Mouse (Mus musculus) forebrain, embryonic 11.5 days (tissue): ENCODE data around the gene Ube2b. TPM values are rescaled to one million over a fixed set of nuclear protein-coding genes. Genes with fewer than 3 reads are reported as not detected.

Experiments used
- ATAC-seq: fragments of 200-750 bp; cut with Nextera tagmentation; replicated peaks from 2 replicates; pipeline ENCODE4 v1.8.0; 2017; ENCODE audit warnings: moderate TSS enrichment; ENCODE audit not compliant: low FRiP score
- DNase-seq: peaks from one replicate; pipeline ENCODE4 v3.0.0-alpha.2; 2017; ENCODE audit warnings: low spot score
- H3K27ac ChIP-seq: fragments of 300-500 bp; sonication (generic); 2 replicates; pipeline ENCODE4 v1.5.1; 2014; ENCODE audit warnings: low read depth, low read length
- H3K27me3 ChIP-seq: fragments of 300-500 bp; sonication (generic); 2 replicates; pipeline ENCODE4 v1.6.1; 2014; ENCODE audit warnings: mild to moderate bottlenecking, low read length, mixed read lengths; ENCODE audit not compliant: control insufficient read depth, insufficient read depth
- H3K36me3 ChIP-seq: fragments of 300-500 bp; sonication (generic); 2 replicates; pipeline ENCODE4 v1.6.1; 2014; ENCODE audit warnings: mild to moderate bottlenecking, low read length, moderate library complexity, mixed read lengths; ENCODE audit not compliant: control insufficient read depth, insufficient read depth
- H3K4me1 ChIP-seq: fragments of 300-500 bp; sonication (generic); replicated peaks from 2 replicates; pipeline ENCODE4 v1.6.1; 2014; ENCODE audit warnings: low read length, mixed read lengths; ENCODE audit not compliant: control insufficient read depth, insufficient read depth
- H3K4me2 ChIP-seq: fragments of 300-500 bp; sonication (generic); 2 replicates; pipeline ENCODE4 v1.6.1; 2014; ENCODE audit warnings: low read depth, mild to moderate bottlenecking, low read length, moderate library complexity, mixed read lengths; ENCODE audit not compliant: severe bottlenecking
- H3K4me3 ChIP-seq: fragments of 300-500 bp; sonication (generic); 2 replicates; pipeline ENCODE4 v1.5.1; 2014; ENCODE audit warnings: low read depth, low read length
- H3K9ac ChIP-seq: fragments of 300-500 bp; sonication (generic); 2 replicates; pipeline ENCODE4 v1.6.1; 2014; ENCODE audit warnings: low read length
- H3K9me3 ChIP-seq: fragments of 300-500 bp; sonication (generic); 2 replicates; pipeline ENCODE4 v1.6.1; 2016; ENCODE audit warnings: low read length, mixed read lengths; ENCODE audit not compliant: control insufficient read depth
- WGBS: fragments of 180-500 bp; shearing (Covaris S2); extraction: QIAGEN DNeasy Blood & Tissue Kit; methylation state at CpG from one replicate; pipeline ENCODE4 v1.1.7; 2014; 5-methylcytosine and 5-hydroxymethylcytosine counted together
- polyA plus RNA-seq: library from polyadenylated mRNA; unstranded; fragments of >200 nt; fragmentation: Nextera tagmentation; extraction: Ambion mirVana; gene quantifications from 2 replicates; pipeline ENCODE4 v1.2.1, GENCODE M21; 2014

Ube2b gene
- polyA plus RNA-seq, 1 experiment from 2014 or later = 177 TPM

DNA sequence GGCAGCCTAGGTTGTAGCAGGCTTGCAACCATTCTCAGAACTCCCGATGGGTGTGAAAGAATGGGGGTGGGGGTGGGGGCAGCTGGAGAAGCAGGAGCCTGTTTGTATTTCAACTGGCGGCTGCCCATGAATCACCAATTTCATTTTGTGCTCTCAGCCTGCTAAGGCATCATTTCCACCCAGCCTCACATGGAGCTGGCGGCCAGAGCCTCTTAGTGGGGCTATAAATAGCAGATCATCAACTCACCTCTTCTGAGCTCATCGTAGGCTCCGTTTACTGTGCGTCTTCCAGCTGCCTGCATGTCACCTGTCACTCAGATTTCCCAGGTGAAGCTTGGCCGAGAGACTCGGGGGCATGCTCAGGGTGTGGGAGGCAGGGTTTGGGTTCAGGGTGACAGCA is 55.0 kb downstream of the Ube2b start:
- Histone ChIP-seq H3K9ac (no peak overlapping the region), H3K27me3 (no peaks in the 10 kb centered on the region), H3K9me3 (no peaks in the 10 kb centered on the region), H3K4me2 (no peak overlapping the region), H3K36me3 (no peaks in the 10 kb centered on the region), H3K4me3 (no peak overlapping the region), H3K4me1 (no peaks in the 10 kb centered on the region), H3K27ac (no peak overlapping the region)
- WGBS = 56% methylated on average over 8 of the region's 8 CpGs
- no peak for ATAC-seq
- DNase-seq = no peak

DNA sequence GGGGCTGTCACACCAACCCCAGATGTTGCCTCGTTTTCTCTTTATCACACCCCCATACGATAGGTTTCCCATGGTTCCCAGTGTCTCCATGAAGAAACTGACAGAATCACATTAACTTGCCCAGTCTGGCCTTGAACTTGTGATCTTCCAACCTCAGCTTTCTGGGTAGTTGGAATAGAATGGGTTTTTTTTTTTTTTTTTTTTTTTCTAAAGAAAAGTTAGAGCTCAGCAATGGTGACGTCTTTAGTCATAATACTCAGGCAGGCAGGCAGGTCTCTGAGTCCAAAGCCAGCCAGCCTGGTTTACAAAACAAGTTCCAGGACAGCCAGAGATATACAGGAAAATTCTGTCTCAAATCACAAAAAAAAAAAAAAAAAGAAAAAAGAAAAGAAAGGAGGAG is 56.3 kb downstream of the Ube2b start:
- H3K4me3 ChIP-seq = no peak overlapping the region
- DNase-seq (no peak), ATAC-seq (no peak)
- 76% methylated on average over 3 of the region's 3 CpGs for WGBS
- H3K4me1 ChIP-seq = no peaks in the 10 kb centered on the region
- no peak overlapping the region for H3K9ac ChIP-seq
- no peaks in the 10 kb centered on the region for H3K36me3 ChIP-seq
- no peak overlapping the region for H3K4me2 ChIP-seq
- H3K27me3 ChIP-seq = no peaks in the 10 kb centered on the region
- H3K9me3 ChIP-seq = no peaks in the 10 kb centered on the region
- no peak overlapping the region for H3K27ac ChIP-seq

DNA sequence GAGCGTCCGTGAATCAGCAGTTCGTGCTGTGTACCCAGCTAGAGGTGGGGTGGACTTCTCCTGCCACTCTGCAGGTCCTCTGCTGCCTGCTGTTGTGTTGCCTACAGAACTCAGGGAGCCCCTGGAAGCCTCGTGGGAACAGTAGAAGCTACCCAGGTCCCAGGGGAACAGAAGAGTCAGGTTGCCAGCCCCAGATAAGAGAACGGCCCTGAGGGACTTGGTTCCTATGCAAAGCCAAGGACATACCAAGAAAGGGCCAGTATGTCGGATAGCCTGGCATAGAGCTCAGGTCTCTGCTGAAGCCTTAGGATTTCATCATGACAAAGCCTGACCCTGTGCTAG is 57.1 kb downstream of the Ube2b start:
- Histone ChIP-seq H3K27ac (no peak overlapping the region), H3K27me3 (no peaks in the 10 kb centered on the region), H3K4me1 (no peaks in the 10 kb centered on the region), H3K36me3 (no peaks in the 10 kb centered on the region), H3K9ac (no peak overlapping the region), H3K9me3 (no peaks in the 10 kb centered on the region), H3K4me2 (no peak overlapping the region), H3K4me3 (no peak overlapping the region)
- 64% methylated on average over 6 of the region's 6 CpGs for WGBS
- ATAC-seq = no peak
- DNase-seq = no peak

DNA sequence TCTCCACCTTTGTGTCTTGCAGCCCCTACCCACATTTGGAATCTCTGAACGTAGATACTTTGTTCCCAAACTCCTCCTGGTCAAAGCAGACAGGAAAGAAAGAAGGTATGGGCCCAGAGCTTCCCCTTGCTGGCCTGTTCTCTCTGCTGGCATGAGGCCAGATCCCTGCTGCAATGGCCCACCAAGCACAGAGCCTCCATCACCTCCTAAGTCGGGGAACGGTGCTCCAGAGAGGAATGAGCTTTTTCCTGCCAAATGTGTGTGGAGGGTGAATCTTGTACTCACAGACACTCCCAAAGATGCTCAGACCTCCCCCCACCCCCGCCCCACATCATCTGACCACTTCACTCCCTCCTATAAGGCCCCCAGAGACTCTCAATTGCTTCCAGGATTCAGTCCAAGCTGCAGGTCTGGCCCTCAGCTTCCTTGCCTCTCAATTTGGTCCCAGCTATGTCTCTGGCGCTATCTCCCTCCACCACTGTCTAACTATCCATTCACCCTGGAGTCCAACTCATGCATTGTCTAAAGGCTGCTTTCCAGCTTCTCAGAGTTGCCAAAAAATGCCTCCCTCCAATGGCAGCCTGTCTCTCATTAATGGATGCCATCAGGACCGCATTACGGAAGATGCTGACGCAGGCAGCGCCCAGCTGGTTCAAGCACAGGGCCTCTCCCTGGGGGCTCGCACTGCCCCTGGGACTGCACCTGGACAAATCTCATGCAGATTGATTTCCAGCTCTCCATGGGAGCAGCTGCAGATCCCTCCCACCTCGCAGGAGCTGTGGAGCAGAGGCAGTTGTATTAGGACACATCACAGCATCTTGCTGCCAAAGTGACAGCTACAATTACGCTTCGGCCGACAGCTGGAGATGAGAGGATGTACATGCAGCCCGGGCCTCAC is 57.7 kb downstream of the Ube2b start:
- DNase-seq (no peak), ATAC-seq (no peak)
- WGBS = 64% methylated on average over 15 of the region's 15 CpGs

DNA sequence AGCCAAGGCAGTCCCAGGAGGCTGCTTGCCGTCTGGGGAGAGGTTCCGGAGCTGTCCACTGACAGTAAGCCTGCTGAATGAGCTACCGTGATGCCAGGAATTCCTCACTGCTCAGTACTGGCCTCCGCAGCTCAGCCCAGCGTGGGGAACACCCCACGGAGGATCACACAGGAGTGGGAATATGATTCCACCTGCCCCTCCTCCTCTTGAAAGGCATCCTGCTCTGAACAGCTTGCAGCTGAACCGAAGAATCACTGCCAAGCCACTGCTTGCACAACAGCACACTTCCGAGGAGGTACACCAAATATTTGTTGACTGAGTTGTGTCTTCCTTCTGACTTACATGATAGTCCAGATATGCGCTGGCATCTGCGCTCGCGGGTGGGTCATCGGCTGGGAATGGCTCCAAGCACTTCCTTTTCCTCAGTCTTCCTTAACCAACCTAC is 60.0 kb downstream of the Ube2b start:
- 76% methylated on average over 13 of the region's 13 CpGs for WGBS
- no peaks in the 10 kb centered on the region for H3K36me3 ChIP-seq
- ATAC-seq = no peak

More for the DNA sequence above, 57.7 kb downstream of the Ube2b start:
- Histone ChIP-seq H3K27me3 (no peaks in the 10 kb centered on the region), H3K9ac (no peak overlapping the region), H3K9me3 (no peaks in the 10 kb centered on the region), H3K4me3 (no peak overlapping the region), H3K27ac (no peak overlapping the region), H3K36me3 (no peaks in the 10 kb centered on the region), H3K4me1 (no peaks in the 10 kb centered on the region), H3K4me2 (no peak overlapping the region)

DNA sequence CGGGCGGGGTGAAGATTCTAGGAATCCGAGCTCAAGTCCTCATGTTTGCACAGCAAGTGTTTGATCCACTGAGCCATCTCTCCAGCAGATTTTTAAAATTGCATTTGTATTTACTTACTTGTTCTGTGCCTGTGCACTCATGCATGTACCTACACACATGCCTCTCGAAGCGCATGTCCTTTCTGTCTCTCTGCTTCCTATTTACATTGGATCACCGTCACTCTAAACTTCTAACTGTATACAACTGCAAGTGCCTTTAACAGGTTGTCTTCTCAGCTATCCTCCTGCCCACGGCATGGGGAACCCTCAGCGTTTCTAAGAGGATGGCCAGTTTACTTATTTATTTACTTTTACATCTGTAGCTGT is 61.0 kb downstream of the Ube2b start:
- Histone ChIP-seq H3K4me2 (no peak overlapping the region), H3K27me3 (no peaks in the 10 kb centered on the region), H3K4me3 (no peak overlapping the region), H3K36me3 (no peaks in the 10 kb centered on the region), H3K9ac (no peak overlapping the region), H3K4me1 (no peaks in the 10 kb centered on the region), H3K9me3 (no peaks in the 10 kb centered on the region), H3K27ac (no peak overlapping the region)
- 86% methylated on average over 8 of the region's 8 CpGs for WGBS
- no peak for ATAC-seq
- DNase-seq = no peak

More for the DNA sequence above, 60.0 kb downstream of the Ube2b start:
- no peak overlapping the region for H3K4me2 ChIP-seq
- DNase-seq = no peak
- H3K27me3 ChIP-seq = no peaks in the 10 kb centered on the region
- H3K9ac ChIP-seq = no peak overlapping the region
- no peaks in the 10 kb centered on the region for H3K4me1 ChIP-seq
- no peak overlapping the region for H3K27ac ChIP-seq
- H3K4me3 ChIP-seq = no peak overlapping the region
- H3K9me3 ChIP-seq = no peaks in the 10 kb centered on the region

DNA sequence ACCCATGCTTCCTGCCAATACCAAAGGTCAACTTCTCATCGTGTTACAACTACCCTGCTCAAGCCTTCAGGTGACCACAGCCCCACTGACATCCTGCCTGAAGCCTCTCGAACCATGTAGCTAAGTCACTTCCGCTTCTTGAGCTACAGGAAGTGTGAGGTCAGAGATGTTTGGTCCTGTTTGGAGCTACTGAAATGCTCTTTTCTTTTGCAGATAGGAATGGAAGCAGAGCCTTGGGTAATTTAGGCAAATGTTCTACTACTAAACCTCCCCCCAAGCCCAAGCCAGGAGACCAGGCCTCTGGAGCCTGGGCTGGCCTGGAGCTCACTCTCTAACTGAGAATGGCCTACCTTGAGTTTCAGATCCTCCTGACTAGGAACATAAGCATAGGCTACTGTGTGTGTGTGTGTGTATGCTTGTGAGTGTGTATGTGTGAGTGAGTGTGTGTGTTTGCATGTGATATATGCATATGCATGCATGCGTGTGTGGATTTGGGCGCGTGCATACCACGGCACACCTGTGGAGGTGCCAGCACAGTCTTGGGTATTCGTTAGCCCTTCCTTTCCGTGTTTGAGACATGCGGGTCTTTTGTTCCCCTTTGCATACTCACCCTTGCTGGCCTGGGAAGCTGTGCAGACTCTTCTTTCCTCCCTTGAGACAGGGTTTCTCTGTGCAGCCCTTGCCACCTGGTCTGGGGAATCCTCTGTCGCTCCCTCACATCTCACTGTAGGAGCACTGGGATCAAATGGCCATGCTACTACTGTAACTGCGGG is 61.6 kb downstream of the Ube2b start:
- H3K4me2 ChIP-seq = no peak overlapping the region
- ATAC-seq = no peak
- H3K9me3 ChIP-seq = no peaks in the 10 kb centered on the region
- no peak for DNase-seq
- no peaks in the 10 kb centered on the region for H3K36me3 ChIP-seq
- H3K4me3 ChIP-seq = no peak overlapping the region
- no peaks in the 10 kb centered on the region for H3K27me3 ChIP-seq
- 86% methylated on average over 12 of the region's 12 CpGs for WGBS
- H3K4me1 ChIP-seq = no peaks in the 10 kb centered on the region
- H3K27ac ChIP-seq = no peak overlapping the region
- no peak overlapping the region for H3K9ac ChIP-seq

DNA sequence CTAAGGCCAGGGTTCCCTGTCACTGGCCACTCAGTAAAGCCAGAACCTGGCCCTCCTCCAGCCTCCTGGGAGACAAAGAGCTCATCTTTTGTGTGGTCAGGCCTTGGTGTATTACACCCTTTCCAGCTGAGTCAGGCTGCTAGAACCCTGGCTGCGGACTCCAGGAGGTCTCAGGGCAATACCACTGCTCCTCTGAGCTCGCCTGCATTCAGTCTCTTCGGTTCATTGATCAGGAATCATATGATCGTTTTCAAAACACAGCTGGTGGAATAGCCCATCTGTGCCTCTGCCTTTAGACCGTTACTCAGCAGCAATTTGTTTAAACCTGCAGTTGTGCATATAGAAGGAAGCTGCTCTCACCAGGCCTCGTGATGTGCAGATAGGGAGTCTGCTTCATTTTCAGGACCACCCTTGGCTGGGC is 63.2 kb downstream of the Ube2b start:
- no peak for ATAC-seq
- Histone ChIP-seq H3K27me3 (no peaks in the 10 kb centered on the region), H3K27ac (no peak overlapping the region), H3K4me2 (no peak overlapping the region), H3K4me1 (no peaks in the 10 kb centered on the region), H3K4me3 (no peak overlapping the region), H3K36me3 (no peaks in the 10 kb centered on the region), H3K9me3 (no peaks in the 10 kb centered on the region), H3K9ac (no peak overlapping the region)
- WGBS = 66% methylated on average over 6 of the region's 6 CpGs
- DNase-seq = no peak
